Mouse (Mus musculus) lung, adult 18-20 months (tissue): ENCODE measurements around the gene Fbxl18.
"Not testable (repeated sequence)": the region's sequence is repeated elsewhere in the genome, so short reads cannot be mapped to it uniquely, and the experiment has no call there.

Experiments used
- DNase-seq, 2 experiments: peaks; one replicate each; pipeline ENCODE4 v3.0.0; 2022; ENCODE audit warnings: mixed read lengths in 2 of 2

The Fbxl18 gene

GRCm38 (mm10) chr5:142869463-142869862 is 25.8 kb downstream of the Fbxl18 start:
- DNase-seq = no peak

GRCm38 (mm10) chr5:142857763-142858229 is 37.4 kb downstream of the Fbxl18 start:
- no peak for DNase-seq

GRCm38 (mm10) chr5:142856408-142856807 is 38.8 kb downstream of the Fbxl18 start:
- no peak for DNase-seq

GRCm38 (mm10) chr5:142854877-142855276 is 40.3 kb downstream of the Fbxl18 start:
- DNase-seq = peak in 1 of 2 experiments; percentile 26

- DNase-seq = no peak
These were observed 41.6 kb downstream of the Fbxl18 start for GRCm38 (mm10) chr5:142853585-142853984.

- no peak for DNase-seq
These were observed 43.6 kb downstream of the Fbxl18 start for GRCm38 (mm10) chr5:142851681-142852049.

GRCm38 (mm10) chr5:142850916-142851680 is 44.1 kb downstream of the Fbxl18 start:
- DNase-seq = no peak

GRCm38 (mm10) chr5:142850476-142850875 is 44.7 kb downstream of the Fbxl18 start:
- DNase-seq = no peak

- DNase-seq = no peak
These were observed 46.3 kb downstream of the Fbxl18 start for GRCm38 (mm10) chr5:142848911-142849310.

- no peak for DNase-seq
These were observed 47.1 kb downstream of the Fbxl18 start for GRCm38 (mm10) chr5:142848149-142848548.

- DNase-seq = no peak
These were observed 50.8 kb downstream of the Fbxl18 start for GRCm38 (mm10) chr5:142844467-142844866.

- DNase-seq = peak; percentile 27 to 30
These were observed 53.0 kb downstream of the Fbxl18 start for GRCm38 (mm10) chr5:142842137-142842642.

GRCm38 (mm10) chr5:142841372-142842136 is 53.7 kb downstream of the Fbxl18 start:
- DNase-seq = peak in 1 of 2 experiments; percentile 41

GRCm38 (mm10) chr5:142837427-142837826 is 57.8 kb downstream of the Fbxl18 start:
- DNase-seq = not testable (repeated sequence)

GRCm38 (mm10) chr5:142836891-142837290 is 58.3 kb downstream of the Fbxl18 start:
- no peak for DNase-seq

- no peak for DNase-seq
These were observed 61.4 kb downstream of the Fbxl18 start for GRCm38 (mm10) chr5:142833646-142834438.

- no peak for DNase-seq
These were observed 69.1 kb downstream of the Fbxl18 start for GRCm38 (mm10) chr5:142826131-142826530.

- DNase-seq = no peak
These were observed 69.6 kb downstream of the Fbxl18 start for GRCm38 (mm10) chr5:142825665-142826064.

GRCm38 (mm10) chr5:142824091-142824490 is 71.1 kb downstream of the Fbxl18 start:
- no peak for DNase-seq

- peak; percentile 86 to 91 for DNase-seq
These were observed 71.8 kb downstream of the Fbxl18 start for GRCm38 (mm10) chr5:142823096-142824062.

GRCm38 (mm10) chr5:142822286-142823095 is 72.7 kb downstream of the Fbxl18 start:
- DNase-seq = peak; percentile 40 to 46
